Mouse (Mus musculus): ENCODE data around the gene Reep6. TPM values are rescaled to one million over a fixed set of nuclear protein-coding genes. Genes with fewer than 3 reads are reported as not detected.

Gene Reep6
- polyA plus RNA-seq, 1 experiment = 1.7 TPM

DNA sequence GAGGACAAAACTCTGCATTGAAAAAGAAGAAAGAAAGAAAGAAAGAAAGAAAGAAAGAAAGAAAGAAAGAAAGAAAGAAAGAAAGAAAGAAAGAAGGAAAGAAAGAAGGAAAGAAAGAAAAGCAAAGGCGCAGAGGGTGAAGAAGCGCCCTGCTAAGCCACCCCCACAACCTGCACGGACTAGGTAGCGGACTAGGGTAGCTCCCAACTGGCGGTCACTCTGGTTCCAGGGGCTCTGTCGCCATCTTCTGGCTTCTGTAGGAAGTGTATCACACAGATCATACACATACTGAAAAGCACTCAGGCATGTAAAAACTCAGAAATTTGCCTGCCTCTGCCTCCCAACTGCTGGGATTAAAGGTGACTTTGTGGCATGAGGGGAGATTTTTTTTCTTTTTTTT lies 44.3 kb downstream of the Reep6 start:
- H3K27ac ChIP-seq (ENCODE audit: insufficient read depth, low read length) = no peak overlapping the region
- no peak for TF ChIP-seq POLR2A (IDR thresholded peaks at IDR 0.05; ENCODE audit: low read depth, low read length)
- peak; percentile 53; the same call in 1 of the 2 replicates for TF ChIP-seq CTCF (IDR thresholded peaks at IDR 0.05; ENCODE audit: borderline replicate concordance, insufficient read depth, low read length)
- no peak overlapping the region for H3K4me3 ChIP-seq (ENCODE audit: insufficient read depth, low read length)
- no peaks in the 10 kb centered on the region for H3K4me1 ChIP-seq (ENCODE audit: control insufficient read depth, insufficient read depth, low read length)

DNA sequence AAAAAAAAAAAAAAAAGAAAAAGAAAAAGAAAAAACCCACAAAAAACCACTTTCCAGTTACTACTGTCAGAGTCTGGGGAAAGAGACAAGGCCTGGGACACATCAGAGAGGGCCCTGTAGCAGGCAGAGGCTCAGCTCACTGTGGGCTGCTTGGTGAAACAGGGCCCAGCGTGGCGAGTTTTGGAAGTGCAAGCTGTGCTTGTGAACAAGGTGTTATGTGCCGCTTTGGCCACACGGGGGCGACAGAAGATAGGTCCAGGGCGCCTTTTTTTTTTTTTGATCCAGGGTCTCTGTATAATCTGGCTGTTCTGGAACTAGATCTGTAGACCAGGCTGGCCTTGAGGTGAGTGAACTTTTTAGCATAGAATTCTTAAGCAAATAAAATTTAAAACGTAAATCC lies 46.4 kb downstream of the Reep6 start:
- H3K27ac ChIP-seq (ENCODE audit: insufficient read depth, low read length) = no peak overlapping the region
- no peak overlapping the region for H3K4me3 ChIP-seq (ENCODE audit: insufficient read depth, low read length)
- no peaks in the 10 kb centered on the region for H3K4me1 ChIP-seq (ENCODE audit: control insufficient read depth, insufficient read depth, low read length)
- TF ChIP-seq CTCF (IDR thresholded peaks at IDR 0.05; ENCODE audit: borderline replicate concordance, insufficient read depth, low read length) = peak; percentile 69; the same call in 1 of the 2 replicates
- TF ChIP-seq POLR2A (IDR thresholded peaks at IDR 0.05; ENCODE audit: low read depth, low read length) = no peak

DNA sequence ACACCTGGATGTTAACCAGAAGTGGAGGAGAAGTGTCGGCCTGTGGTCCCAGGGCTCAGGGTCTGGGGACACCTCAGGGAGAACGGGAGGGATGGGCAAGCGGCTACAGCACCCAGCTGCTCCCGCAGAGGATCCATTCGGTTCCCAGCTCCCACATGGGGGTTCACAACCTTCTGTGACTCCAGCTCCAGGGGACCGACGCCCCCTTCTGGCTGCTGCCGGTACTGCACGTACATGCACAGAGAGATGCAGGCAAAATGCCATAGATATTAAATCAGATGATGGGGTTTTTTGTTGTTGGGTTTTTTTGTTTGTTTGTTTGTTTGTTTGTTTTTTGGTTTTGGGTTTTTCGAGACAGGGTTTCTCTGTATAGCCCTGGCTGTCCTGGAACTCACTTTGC lies 48.0 kb downstream of the Reep6 start:
- H3K4me3 ChIP-seq (ENCODE audit: insufficient read depth, low read length) = no peak overlapping the region
- H3K4me1 ChIP-seq (ENCODE audit: control insufficient read depth, insufficient read depth, low read length) = no peaks in the 10 kb centered on the region
- TF ChIP-seq CTCF (IDR thresholded peaks at IDR 0.05; ENCODE audit: borderline replicate concordance, insufficient read depth, low read length) (peak; percentile 56; the same call in 1 of the 2 replicates), POLR2A (IDR thresholded peaks at IDR 0.05; ENCODE audit: low read depth, low read length) (no peak)
- no peak overlapping the region for H3K27ac ChIP-seq (ENCODE audit: insufficient read depth, low read length)

DNA sequence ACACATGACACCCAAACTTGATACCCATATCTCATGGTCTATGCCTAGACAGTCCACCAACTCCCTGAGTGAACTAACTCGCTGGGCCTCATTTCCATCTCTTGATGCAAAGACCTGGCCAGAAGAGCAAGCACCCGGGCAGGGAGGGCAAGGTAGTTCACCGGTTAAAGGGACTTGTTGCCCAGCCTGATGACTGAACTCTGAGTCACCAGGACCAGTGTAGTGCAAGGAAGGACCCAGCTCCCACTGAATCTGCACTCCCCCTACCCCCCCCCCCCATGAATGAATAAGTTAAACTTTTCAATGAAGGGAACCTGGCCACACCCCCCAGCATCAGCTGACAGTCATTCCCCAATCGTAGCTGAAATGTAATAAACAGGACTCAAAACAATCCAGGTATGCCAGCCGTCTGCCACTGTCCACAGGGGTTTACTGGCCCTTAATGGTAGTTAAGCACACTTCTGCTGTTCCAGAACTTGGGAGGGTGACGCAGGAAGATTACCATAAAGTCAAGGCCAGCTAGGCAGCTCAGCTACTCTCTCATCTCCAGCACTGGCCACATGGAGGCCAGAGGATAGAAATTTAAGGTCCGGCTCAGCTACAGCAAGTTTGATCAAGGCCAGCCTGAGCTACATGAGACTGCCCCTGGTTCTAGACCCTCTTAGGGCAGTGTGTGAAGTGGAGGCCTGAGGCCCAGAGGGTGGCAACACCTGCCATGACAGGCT lies 53.0 kb downstream of the Reep6 start:
- Histone ChIP-seq H3K4me1 (ENCODE audit: control insufficient read depth, insufficient read depth, low read length) (peaks cover 4% of the 10 kb centered on the region; the same call in 1 of the 2 replicates), H3K4me3 (ENCODE audit: insufficient read depth, low read length) (no peak overlapping the region)

DNA sequence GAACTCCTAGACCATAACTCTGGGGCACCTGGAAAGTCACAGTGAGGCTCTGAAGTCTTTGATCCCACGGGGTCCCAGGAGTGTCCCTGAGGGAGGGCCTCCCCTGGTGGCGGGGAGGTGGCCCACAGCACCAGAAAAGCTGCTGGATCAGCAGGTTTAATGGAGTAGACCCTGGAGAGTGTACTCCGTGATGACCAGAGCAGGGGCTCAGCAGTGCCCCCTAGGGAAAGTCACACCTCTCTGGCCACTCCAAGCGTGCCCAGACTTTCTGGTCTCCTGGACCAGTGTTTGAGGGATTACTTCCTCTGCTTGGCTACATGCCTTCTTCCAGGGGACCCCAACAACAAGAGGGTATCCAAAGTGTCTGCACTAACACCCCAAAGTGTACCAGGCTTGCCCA lies 53.7 kb downstream of the Reep6 start:
- no peak overlapping the region for H3K4me3 ChIP-seq (ENCODE audit: insufficient read depth, low read length)
- no peak overlapping the region for H3K27ac ChIP-seq (ENCODE audit: insufficient read depth, low read length)
- peaks cover 4% of the 10 kb centered on the region; the same call in 1 of the 2 replicates for H3K4me1 ChIP-seq (ENCODE audit: control insufficient read depth, insufficient read depth, low read length)
- no peak for TF ChIP-seq POLR2A (IDR thresholded peaks at IDR 0.05; ENCODE audit: low read depth, low read length)
- TF ChIP-seq CTCF (IDR thresholded peaks at IDR 0.05; ENCODE audit: borderline replicate concordance, insufficient read depth, low read length) = no peak

More for the DNA sequence above, 53.0 kb downstream of the Reep6 start:
- no peak overlapping the region for H3K27ac ChIP-seq (ENCODE audit: insufficient read depth, low read length)
- no peak for TF ChIP-seq POLR2A (IDR thresholded peaks at IDR 0.05; ENCODE audit: low read depth, low read length)
- TF ChIP-seq CTCF (IDR thresholded peaks at IDR 0.05; ENCODE audit: borderline replicate concordance, insufficient read depth, low read length) = no peak

DNA sequence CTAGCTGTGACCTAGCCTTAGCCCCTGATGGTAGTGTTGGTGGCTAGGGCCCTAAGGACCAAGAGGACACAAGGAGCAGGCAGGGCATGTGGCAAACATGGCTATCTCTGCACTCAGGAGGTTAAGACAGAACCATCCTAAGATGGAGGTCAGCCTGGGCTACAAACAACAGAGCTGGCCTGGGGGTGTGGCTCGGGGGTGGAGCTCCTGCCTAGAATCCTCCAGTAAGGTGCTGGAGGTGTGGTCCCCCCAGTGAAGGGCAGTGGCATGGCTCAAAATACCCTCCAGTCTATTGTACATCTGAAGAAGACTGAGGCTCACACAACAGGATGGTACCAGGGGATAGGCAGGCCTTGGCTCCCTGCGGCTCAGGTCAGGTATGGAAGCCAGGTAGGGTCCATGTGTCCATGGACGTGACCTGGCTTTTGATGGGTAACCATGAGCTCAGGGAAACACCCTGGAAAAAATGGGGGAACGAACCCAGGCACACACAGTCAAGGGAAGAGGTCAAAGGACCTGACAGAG lies 54.4 kb downstream of the Reep6 start:
- TF ChIP-seq CTCF (IDR thresholded peaks at IDR 0.05; ENCODE audit: borderline replicate concordance, insufficient read depth, low read length) = no peak
- no peak for TF ChIP-seq POLR2A (IDR thresholded peaks at IDR 0.05; ENCODE audit: low read depth, low read length)
- peaks cover 4% of the 10 kb centered on the region; the same call in 1 of the 2 replicates for H3K4me1 ChIP-seq (ENCODE audit: control insufficient read depth, insufficient read depth, low read length)
- H3K4me3 ChIP-seq (ENCODE audit: insufficient read depth, low read length) = no peak overlapping the region
- H3K27ac ChIP-seq (ENCODE audit: insufficient read depth, low read length) = no peak overlapping the region

DNA sequence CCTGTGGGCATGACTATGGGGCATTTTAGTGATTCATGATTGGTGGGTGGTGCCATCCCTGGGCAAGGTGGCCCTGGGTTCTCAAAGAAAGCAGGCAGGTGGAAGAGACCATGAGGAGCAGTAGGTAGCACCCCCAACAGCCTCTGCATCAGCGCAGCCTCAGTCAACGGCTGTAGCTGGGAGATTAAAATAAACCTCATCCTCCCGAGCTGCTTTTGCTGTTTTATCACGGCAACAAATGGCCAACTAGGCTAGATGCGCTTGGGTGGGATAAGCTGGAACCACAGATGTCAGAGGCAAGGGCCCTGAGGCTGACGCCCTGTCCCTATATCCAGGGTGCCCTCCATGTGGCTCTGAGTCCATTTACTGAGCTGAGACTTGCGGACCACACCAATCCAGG lies 55.0 kb downstream of the Reep6 start:
- H3K27ac ChIP-seq (ENCODE audit: insufficient read depth, low read length) = no peak overlapping the region
- no peak for TF ChIP-seq CTCF (IDR thresholded peaks at IDR 0.05; ENCODE audit: borderline replicate concordance, insufficient read depth, low read length)
- TF ChIP-seq POLR2A (IDR thresholded peaks at IDR 0.05; ENCODE audit: low read depth, low read length) = no peak
- peaks cover 4% of the 10 kb centered on the region; the same call in 1 of the 2 replicates for H3K4me1 ChIP-seq (ENCODE audit: control insufficient read depth, insufficient read depth, low read length)
- peak overlapping the region; percentile 91 for H3K4me3 ChIP-seq (ENCODE audit: insufficient read depth, low read length)

DNA sequence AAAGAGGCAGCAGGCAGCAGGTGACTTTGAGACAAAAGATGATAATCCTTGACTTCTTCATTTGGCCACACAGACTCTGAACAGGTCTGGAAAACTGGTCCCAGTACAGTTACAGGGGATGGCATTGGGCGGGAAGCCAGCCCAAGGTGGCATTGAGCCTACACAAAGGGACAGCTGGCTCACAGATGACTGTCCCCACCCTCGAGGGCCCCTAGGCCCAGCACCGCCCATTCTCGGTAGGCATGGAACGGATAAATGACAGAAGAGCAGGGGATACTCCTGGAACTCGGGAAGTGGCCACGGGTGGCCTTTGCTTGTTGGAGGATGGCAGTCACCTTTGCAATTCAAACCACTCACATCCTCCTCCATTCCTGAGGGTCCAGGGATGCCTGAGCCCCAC lies 55.6 kb downstream of the Reep6 start:
- TF ChIP-seq POLR2A (IDR thresholded peaks at IDR 0.05; ENCODE audit: low read depth, low read length) (no peak), CTCF (IDR thresholded peaks at IDR 0.05; ENCODE audit: borderline replicate concordance, insufficient read depth, low read length) (no peak)
- H3K4me3 ChIP-seq (ENCODE audit: insufficient read depth, low read length) = peak overlapping the region; percentile 91
- H3K4me1 ChIP-seq (ENCODE audit: control insufficient read depth, insufficient read depth, low read length) = peaks cover 4% of the 10 kb centered on the region; the same call in 1 of the 2 replicates
- no peak overlapping the region for H3K27ac ChIP-seq (ENCODE audit: insufficient read depth, low read length)

Other genes with a start within 250 kb of the Reep6 start
- gene Sbno2, start 224.4 kb upstream of the Reep6 start, polyA plus RNA-seq (2011; ENCODE audit: insufficient read length, low read depth, missing spikeins) = 50.7 and 53.5 TPM in 2 replicates
- gene Stk11, start 214.2 kb upstream of the Reep6 start, polyA plus RNA-seq (2011; ENCODE audit: insufficient read length, low read depth, missing spikeins) = 80.8 and 91.7 TPM in 2 replicates
- 202 and 250 TPM in 2 replicates for gene Atp5d, start 191.3 kb upstream of the Reep6 start, polyA plus RNA-seq (2011; ENCODE audit: insufficient read length, low read depth, missing spikeins)
- 24.1 and 28.4 TPM in 2 replicates for gene Cbarp, start 189.1 kb upstream of the Reep6 start, polyA plus RNA-seq (2011; ENCODE audit: insufficient read length, low read depth, missing spikeins)
- gene Midn, start 181.7 kb upstream of the Reep6 start, polyA plus RNA-seq (2011; ENCODE audit: insufficient read length, low read depth, missing spikeins) = 101 TPM in 2 replicates
- gene Cirbp, start 164.0 kb upstream of the Reep6 start, polyA plus RNA-seq (2011; ENCODE audit: insufficient read length, low read depth, missing spikeins) = 29.2 and 50.2 TPM in 2 replicates
- 8.4 and 12.2 TPM in 2 replicates for gene 1600002K03Rik, start 157.0 kb upstream of the Reep6 start, polyA plus RNA-seq (2011; ENCODE audit: insufficient read length, low read depth, missing spikeins)
- gene Efna2, start 150.5 kb upstream of the Reep6 start, polyA plus RNA-seq (2011; ENCODE audit: insufficient read length, low read depth, missing spikeins) = 5.2 and 8.3 TPM in 2 replicates
- 24.0 and 29.1 TPM in 2 replicates for gene Mum1, start 103.5 kb upstream of the Reep6 start, polyA plus RNA-seq (2011; ENCODE audit: insufficient read length, low read depth, missing spikeins)
- gene Ndufs7, start 80.8 kb upstream of the Reep6 start, polyA plus RNA-seq (2011; ENCODE audit: insufficient read length, low read depth, missing spikeins) = 65.5 and 65.7 TPM in 2 replicates
- gene Gamt, start 68.9 kb upstream of the Reep6 start, polyA plus RNA-seq (2011; ENCODE audit: insufficient read length, low read depth, missing spikeins) = 19.9 and 21.9 TPM in 2 replicates
- gene Dazap1, start 68.5 kb upstream of the Reep6 start, polyA plus RNA-seq (2011; ENCODE audit: insufficient read length, low read depth, missing spikeins) = 117 and 142 TPM in 2 replicates
- gene Rps15, start 37.5 kb upstream of the Reep6 start, polyA plus RNA-seq (2011; ENCODE audit: insufficient read length, low read depth, missing spikeins) = 2,340 and 2,493 TPM in 2 replicates
- gene Apc2, start 34.0 kb upstream of the Reep6 start, polyA plus RNA-seq (2011; ENCODE audit: insufficient read length, low read depth, missing spikeins) = 2.5 and 3.7 TPM in 2 replicates
- 16.4 and 18.6 TPM in 2 replicates for gene 2310011J03Rik, start 9.4 kb upstream of the Reep6 start, polyA plus RNA-seq (2011; ENCODE audit: insufficient read length, low read depth, missing spikeins)
- 0.42 and 0.81 TPM in 2 replicates for gene Pcsk4, start 455 bp upstream of the Reep6 start, polyA plus RNA-seq (2011; ENCODE audit: insufficient read length, low read depth, missing spikeins)
- gene Adamtsl5, start 18.5 kb downstream of the Reep6 start, polyA plus RNA-seq (2011; ENCODE audit: insufficient read length, low read depth, missing spikeins) = 22.9 and 30.1 TPM in 2 replicates
- not detected in 2 replicates for gene Plk5, start 26.5 kb downstream of the Reep6 start, polyA plus RNA-seq (2011; ENCODE audit: insufficient read length, low read depth, missing spikeins)
- gene Mex3d, start 57.7 kb downstream of the Reep6 start, polyA plus RNA-seq (2011; ENCODE audit: insufficient read length, low read depth, missing spikeins) = 39.1 and 40.4 TPM in 2 replicates
- gene Mbd3, start 69.6 kb downstream of the Reep6 start, polyA plus RNA-seq (2011; ENCODE audit: insufficient read length, low read depth, missing spikeins) = 83.3 and 99.1 TPM in 2 replicates
- 182 and 231 TPM in 2 replicates for gene Uqcr11, start 76.9 kb downstream of the Reep6 start, polyA plus RNA-seq (2011; ENCODE audit: insufficient read length, low read depth, missing spikeins)
- 64.8 and 72.9 TPM in 2 replicates for gene Tcf3, start 103.7 kb downstream of the Reep6 start, polyA plus RNA-seq (2011; ENCODE audit: insufficient read length, low read depth, missing spikeins)
- gene Onecut3, start 164.9 kb downstream of the Reep6 start, polyA plus RNA-seq (2011; ENCODE audit: insufficient read length, low read depth, missing spikeins) = not detected in 2 replicates
- not detected in 2 replicates for gene Atp8b3, start 209.2 kb downstream of the Reep6 start, polyA plus RNA-seq (2011; ENCODE audit: insufficient read length, low read depth, missing spikeins)
- gene Rexo1, start 231.6 kb downstream of the Reep6 start, polyA plus RNA-seq (2011; ENCODE audit: insufficient read length, low read depth, missing spikeins) = 19.4 and 21.9 TPM in 2 replicates
- gene Klf16, start 247.4 kb downstream of the Reep6 start, polyA plus RNA-seq (2011; ENCODE audit: insufficient read length, low read depth, missing spikeins) = 15.5 and 15.9 TPM in 2 replicates

Measured in embryonic fibroblast, embryonic 13.5 days (primary cell).